Mouse (Mus musculus) olfactory bulb, adult 2 months (tissue): ENCODE results near the gene Slitrk2.

ENCODE experiments used
- CTCF ChIP-seq: fragments of 200-500 bp; IDR thresholded peaks from 2 replicates; pipeline ENCODE4 v1.5.1; 2012; ENCODE audit warnings: low read depth, mild to moderate bottlenecking, low read length, moderate library complexity; ENCODE audit not compliant: insufficient read depth
- POLR2A ChIP-seq: fragments of 200-500 bp; IDR thresholded peaks from 2 replicates; pipeline ENCODE4 v1.6.1; 2012; ENCODE audit warnings: mild to moderate bottlenecking, low read depth, low read length, moderate library complexity; ENCODE audit not compliant: insufficient read depth

DNA sequence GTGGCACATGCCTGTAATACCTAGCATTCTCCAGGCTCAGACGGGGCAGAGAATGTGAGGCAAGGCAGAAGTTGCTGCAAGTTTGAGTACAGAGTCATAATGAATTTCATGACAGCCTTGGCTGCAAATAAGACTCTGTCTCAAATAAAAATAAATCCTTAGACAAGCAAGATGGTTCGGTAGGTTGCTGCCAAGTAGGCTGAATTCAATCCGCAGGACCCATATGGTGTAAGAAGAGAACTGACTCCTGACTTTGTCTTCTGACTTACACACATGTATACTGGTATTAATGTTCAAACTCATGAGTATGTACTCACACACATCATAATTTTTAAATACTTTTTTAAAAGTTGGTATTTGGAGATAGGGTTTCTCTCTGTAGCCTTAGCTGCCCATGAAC, 43.6 kb upstream of the Slitrk2 start:
- TF ChIP-seq CTCF (no peak), POLR2A (no peak)
